Mouse (Mus musculus) thymus, postnatal 4 days (tissue): ENCODE results near the gene Atf3.
A peak's percentile ranks its signal among the peaks of the same experiment; 100 is the strongest.

Experiments
- DNase-seq: peaks from one replicate; pipeline ENCODE4 v3.0.0; 2021

The Atf3 gene

GRCm38 (mm10) chr1:191225771-191226170, 7.9 kb upstream of the Atf3 start:
- DNase-seq: no peak

- no peak for DNase-seq
Observed at GRCm38 (mm10) chr1:191224981-191225703, 7.3 kb upstream of the Atf3 start.

GRCm38 (mm10) chr1:191224302-191224980, 6.6 kb upstream of the Atf3 start:
- peak; percentile 97 for DNase-seq

GRCm38 (mm10) chr1:191223930-191224301, 6.1 kb upstream of the Atf3 start:
- DNase-seq: no peak

- DNase-seq: no peak
Observed at GRCm38 (mm10) chr1:191222031-191222430, 4.2 kb upstream of the Atf3 start.

GRCm38 (mm10) chr1:191220588-191220987, 2.7 kb upstream of the Atf3 start:
- DNase-seq: no peak

GRCm38 (mm10) chr1:191219748-191220147, 1.9 kb upstream of the Atf3 start:
- no peak for DNase-seq

GRCm38 (mm10) chr1:191218583-191218982, 744 bp upstream of the Atf3 start:
- DNase-seq: no peak

GRCm38 (mm10) chr1:191215776-191216661, 1.8 kb downstream of the Atf3 start:
- no peak for DNase-seq

- no peak for DNase-seq
Observed at GRCm38 (mm10) chr1:191211096-191211495, 6.7 kb downstream of the Atf3 start.

- peak; percentile 1 for DNase-seq
Observed at GRCm38 (mm10) chr1:191205791-191206190, 12.0 kb downstream of the Atf3 start.

GRCm38 (mm10) chr1:191204876-191205275, 13.0 kb downstream of the Atf3 start:
- peak; percentile 1 for DNase-seq

GRCm38 (mm10) chr1:191203496-191203895, 14.3 kb downstream of the Atf3 start:
- peak; percentile 2 for DNase-seq

- DNase-seq: peak; percentile 5
Observed at GRCm38 (mm10) chr1:191202208-191202952, 15.5 kb downstream of the Atf3 start.

GRCm38 (mm10) chr1:191200816-191201602, 16.8 kb downstream of the Atf3 start:
- peak; percentile 2 for DNase-seq

- DNase-seq: no peak
Observed at GRCm38 (mm10) chr1:191197916-191198315, 19.9 kb downstream of the Atf3 start.

- no peak for DNase-seq
Observed at GRCm38 (mm10) chr1:191196016-191196415, 21.8 kb downstream of the Atf3 start.

- DNase-seq: peak; percentile 42
Observed at GRCm38 (mm10) chr1:191193657-191194424, 24.0 kb downstream of the Atf3 start.

- peak; percentile 1 for DNase-seq
Observed at GRCm38 (mm10) chr1:191192751-191193150, 25.1 kb downstream of the Atf3 start.

- DNase-seq: peak; percentile 4
Observed at GRCm38 (mm10) chr1:191192213-191192612, 25.6 kb downstream of the Atf3 start.
